Mouse (Mus musculus): ENCODE measurements around the gene Rhox4a.
"Not testable (repeated sequence)": the region's sequence is repeated elsewhere in the genome, so short reads cannot be mapped to it uniquely, and the experiment has no call there.

Rhox4a gene

DNA sequence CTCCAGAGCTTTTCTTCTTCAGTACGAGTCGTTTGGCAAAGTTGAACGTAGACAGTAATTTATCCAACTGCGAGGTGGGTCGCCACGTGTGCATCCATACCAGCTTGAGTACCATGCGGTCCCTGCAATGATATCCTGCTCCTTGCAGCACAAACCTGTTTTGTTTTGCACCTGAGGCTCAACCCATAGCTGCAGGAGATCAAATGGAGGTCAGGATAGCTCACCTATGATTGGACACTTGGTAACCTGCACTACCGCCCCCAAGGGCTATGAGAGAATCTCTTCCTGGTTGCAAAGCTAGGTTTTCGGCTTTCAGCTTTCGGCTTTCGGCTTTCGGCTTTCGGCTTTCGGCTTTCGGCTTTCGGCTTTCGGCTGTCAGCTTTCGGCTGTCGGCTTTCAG, at the start of gene Rhox4a:
Gene Rhox4a, plus strand, starts transcription at position 301 of the 400 bp plus-strand sequence.
- DNase-seq: not testable (repeated sequence)

DNA sequence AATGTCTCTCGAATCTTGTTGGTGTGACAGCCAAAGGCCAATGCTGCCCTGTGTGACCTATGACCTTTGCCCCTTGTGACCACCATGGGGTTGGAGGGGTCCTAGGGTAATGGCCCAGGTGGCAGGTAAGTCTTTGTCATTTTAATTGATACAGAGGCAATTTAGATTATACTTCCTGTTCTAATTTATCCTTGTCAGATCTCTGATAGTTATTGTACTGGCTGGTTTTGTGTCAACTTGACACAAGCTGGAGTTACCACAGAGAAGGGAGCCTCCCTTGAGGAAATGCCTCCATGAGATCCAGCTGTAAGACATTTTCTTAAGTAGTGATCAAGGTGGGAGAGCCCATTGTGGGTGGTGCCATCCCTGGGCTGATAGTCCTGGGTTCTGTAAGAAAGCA, 43.0 kb upstream of the Rhox4a start, which contains the start of gene Rhox1:
Gene Rhox1, minus strand, starts transcription at position 101 of the 400 bp plus-strand sequence.
- DNase-seq: not testable (repeated sequence)

DNA sequence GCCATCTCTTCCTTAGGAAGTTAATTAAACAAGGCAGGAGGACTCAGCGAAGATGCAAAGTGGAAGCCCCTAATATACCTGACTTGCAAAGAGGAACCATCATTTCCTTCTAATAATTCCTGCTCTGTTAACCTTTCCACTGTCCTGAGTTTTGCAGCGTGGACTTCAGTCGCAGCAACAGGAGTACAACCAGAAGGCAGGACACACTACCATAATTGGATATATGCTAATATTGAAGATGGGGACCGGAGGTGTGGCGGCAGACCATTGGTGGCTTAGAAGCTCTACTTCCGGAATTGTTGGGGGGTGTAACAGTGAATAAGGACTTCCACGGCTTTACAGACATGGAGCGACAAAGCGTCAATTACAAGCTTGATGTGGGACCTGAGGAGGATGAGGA, 20.5 kb upstream of the Rhox4a start, which contains the start of gene Rhox2a:
Gene Rhox2a, plus strand, starts transcription at position 301 of the 400 bp plus-strand sequence.
- DNase-seq: not testable (repeated sequence)

DNA sequence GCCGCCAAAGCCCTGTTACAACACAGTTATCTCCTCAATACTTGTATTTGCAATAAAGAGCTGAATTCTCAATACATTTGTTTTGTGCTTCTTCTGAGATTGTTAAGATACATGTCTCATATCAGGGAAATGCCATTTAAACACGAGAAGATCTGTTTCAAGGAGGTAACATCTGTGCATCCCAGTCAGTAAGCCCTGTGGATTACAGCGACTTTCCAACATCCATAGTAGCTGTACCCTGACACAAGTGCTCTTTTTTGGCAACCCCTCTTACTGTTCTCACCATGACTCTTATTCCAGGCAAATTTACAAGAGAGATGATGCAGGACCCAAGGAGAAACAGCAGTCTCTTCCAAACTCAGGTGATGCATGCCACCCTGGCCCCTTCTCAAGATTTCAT, 15.5 kb upstream of the Rhox4a start, which contains the start of gene Rhox3a:
Gene Rhox3a, plus strand, starts transcription at position 301 of the 400 bp plus-strand sequence.
- DNase-seq: not testable (repeated sequence)

Measured in cerebellum, adult 9-11 months (tissue).